Mouse (Mus musculus) C2C12 (cell line): Measurements from ENCODE around the gene Kcnj15.

Experiments
- MYOD1 ChIP-seq: IDR thresholded peaks from one replicate; pipeline ENCODE4 v1.6.1; 2011; ENCODE audit warnings: low read depth; ENCODE audit not compliant: control insufficient read depth, insufficient read length
- USF1 ChIP-seq: IDR thresholded peaks from one replicate; pipeline ENCODE4 v1.6.1; 2011; ENCODE audit warnings: low read depth, mild to moderate bottlenecking, control low read depth, moderate library complexity

GRCm38 (mm10) chr16:95223435-95223834 is 33.9 kb upstream of the Kcnj15 start:
- TF ChIP-seq MYOD1 (no peak), USF1 (no peak)
